18 mouse cellular contexts compared by ENCODE assay signal in the genomic region with DNA sequence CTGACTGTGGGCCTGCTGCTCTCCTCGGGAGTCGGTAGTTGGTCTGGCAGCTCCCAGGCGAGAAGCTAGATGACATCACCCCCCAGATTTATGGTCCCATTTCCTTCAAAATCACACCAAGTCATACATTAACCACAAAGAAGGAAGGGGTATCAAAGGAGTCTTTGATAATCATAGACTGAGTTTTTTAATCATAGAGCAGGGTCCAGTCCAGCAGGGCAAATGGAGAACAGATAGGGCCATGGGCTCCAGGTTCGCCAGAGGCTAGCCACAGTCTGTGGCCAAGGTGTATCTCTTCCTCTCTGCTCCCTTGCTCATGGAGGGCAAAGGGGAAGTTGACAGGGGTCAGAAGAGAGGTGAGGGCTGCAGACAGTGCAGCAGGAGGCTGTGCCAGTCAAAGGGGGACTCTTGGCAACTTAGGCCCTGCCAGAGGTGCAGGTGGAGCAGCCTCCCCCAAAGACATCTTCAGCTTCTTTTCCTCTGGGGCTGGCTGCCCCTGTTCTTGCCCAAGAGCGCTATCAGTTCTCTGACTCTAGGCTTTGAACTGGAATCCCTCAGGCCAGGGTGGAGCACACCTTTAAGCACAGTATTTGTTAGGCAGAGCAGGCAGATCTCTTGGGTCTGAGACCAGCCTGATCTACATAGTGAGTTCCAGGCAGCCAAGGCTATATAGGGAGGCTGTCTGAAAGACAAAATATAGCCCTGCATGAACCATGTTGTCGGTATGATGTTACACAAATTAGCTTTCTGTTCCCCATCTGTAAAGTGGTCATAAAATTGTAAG. TPM values are rescaled to one million over a fixed set of nuclear protein-coding genes. Genes with fewer than 3 reads are reported as not detected.
DNase-seq lines count a peak whose midpoint lies in the region; ATAC-seq and TF ChIP-seq lines count a peak whose summit lies in the region.
"Had no signal": no experiment of that assay in that cellular context is flagged by ENCODE, and none has a peak within 500 bp of the region (broad histone marks: within the 10 kb centered on the region; RNA-seq: fewer than 3 reads in every experiment).

No protein-coding gene starts in this region.

- peaks cover 17% of the 10 kb centered on the region for H3K36me3 ChIP-seq in hindbrain, embryonic 10.5 days
- H3K36me3 ChIP-seq in hindbrain, embryonic 16.5 days (ENCODE audit: control insufficient read depth, insufficient read depth, low read length) = no peaks in the 10 kb centered on the region
- H3K36me3 ChIP-seq in stomach, embryonic 15.5 days = no peaks in the 10 kb centered on the region
- no peaks in the 10 kb centered on the region for H3K36me3 ChIP-seq in stomach, postnatal 0 days (ENCODE audit: control insufficient read depth, insufficient read depth, low read length)
- H3K36me3 ChIP-seq in intestine, embryonic 15.5 days = no peaks in the 10 kb centered on the region; the same call in 1 of the 2 replicates

- H3K9ac ChIP-seq in hindbrain, embryonic 16.5 days (ENCODE audit: low read depth, low read length) = no peak overlapping the region
- no peak overlapping the region for H3K9ac ChIP-seq in stomach, embryonic 15.5 days
- no peak overlapping the region for H3K9ac ChIP-seq in stomach, postnatal 0 days (ENCODE audit: low read length)
- no peak overlapping the region for H3K9ac ChIP-seq in intestine, embryonic 15.5 days
- H3K9ac ChIP-seq: embryonic facial prominence, embryonic 13.5 days; hindbrain, embryonic 14.5 days had no signal

- H3K4me1 ChIP-seq in hindbrain, embryonic 10.5 days (replicated peaks) = peaks cover 68% of the 10 kb centered on the region
- peaks cover 25% of the 10 kb centered on the region for H3K4me1 ChIP-seq in hindbrain, embryonic 16.5 days (ENCODE audit: control insufficient read depth, insufficient read depth, low read depth, low read length)
- peaks cover 47% of the 10 kb centered on the region for H3K4me1 ChIP-seq in stomach, embryonic 15.5 days
- peaks cover 11% of the 10 kb centered on the region for H3K4me1 ChIP-seq in stomach, postnatal 0 days (replicated peaks; ENCODE audit: control insufficient read depth, insufficient read depth)
- H3K4me1 ChIP-seq in intestine, embryonic 15.5 days (replicated peaks) = peaks cover 57% of the 10 kb centered on the region

- no peak for TF ChIP-seq CTCF in stomach, postnatal 0 days (IDR thresholded peaks at IDR 0.05; ENCODE audit: low read depth)

- DNase-seq in hindbrain, embryonic 10.5 days (ENCODE audit: low spot score) = no peak
- DNase-seq in stomach, postnatal 0 days (ENCODE audit: low spot score) = no peak
- DNase-seq in cerebellum, postnatal 10 days = no peak
- DNase-seq: gastrocnemius, postnatal 25 days; kidney, adult 8-10 months; kidney, postnatal 36 days; layer of hippocampus, postnatal 36 days; right cerebral cortex, postnatal 4 days; thymus, postnatal 25 days had no signal

- ATAC-seq in hindbrain, embryonic 16.5 days = no peak
- no peak for ATAC-seq in stomach, embryonic 15.5 days (ENCODE audit: insufficient read depth, low FRiP score, low read depth)
- no peak for ATAC-seq in stomach, postnatal 0 days (ENCODE audit: low FRiP score, low TSS enrichment)
- peak; percentile 60 for ATAC-seq in intestine, embryonic 15.5 days
- ATAC-seq in erythroblast, adult 5-6 weeks (replicated peaks; ENCODE audit: low FRiP score, poor library complexity, severe bottlenecking) = no peak
- ATAC-seq: activated CD4-positive, CD25-positive, alpha-beta regulatory T cell, adult 4 months had no signal

- 0 out of 2 replicates have a peak overlapping the region, but pooled peaks have one; percentile 29 for H3K27ac ChIP-seq in hindbrain, embryonic 10.5 days
- no peak overlapping the region for H3K27ac ChIP-seq in hindbrain, embryonic 16.5 days (ENCODE audit: low read depth, low read length)
- peak overlapping the region; percentile 94 for H3K27ac ChIP-seq in stomach, embryonic 15.5 days
- no peak overlapping the region for H3K27ac ChIP-seq in stomach, postnatal 0 days (replicated peaks)
- H3K27ac ChIP-seq in intestine, embryonic 15.5 days = peak overlapping the region; percentile 97
- H3K27ac ChIP-seq: embryonic facial prominence, embryonic 13.5 days; forebrain, embryonic 10.5 days; hindbrain, embryonic 14.5 days had no signal

- H3K9me3 ChIP-seq in hindbrain, embryonic 10.5 days = no peaks in the 10 kb centered on the region
- no peaks in the 10 kb centered on the region for H3K9me3 ChIP-seq in hindbrain, embryonic 16.5 days (ENCODE audit: control insufficient read depth, low read length)
- no peaks in the 10 kb centered on the region for H3K9me3 ChIP-seq in stomach, embryonic 15.5 days
- no peaks in the 10 kb centered on the region for H3K9me3 ChIP-seq in stomach, postnatal 0 days (ENCODE audit: control insufficient read depth, low read length)
- H3K9me3 ChIP-seq in intestine, embryonic 15.5 days = no peaks in the 10 kb centered on the region
- H3K9me3 ChIP-seq: embryonic facial prominence, embryonic 13.5 days; forebrain, embryonic 10.5 days had no signal

- WGBS in hindbrain, embryonic 10.5 days = 85% methylated on average over 6 of the region's 6 CpGs
- 88% methylated on average over 6 of the region's 6 CpGs for WGBS in hindbrain, embryonic 16.5 days
- 71% methylated on average over 6 of the region's 6 CpGs for WGBS in stomach, embryonic 15.5 days
- WGBS in stomach, postnatal 0 days = 76% methylated on average over 6 of the region's 6 CpGs
- WGBS in intestine, embryonic 15.5 days = 55% methylated on average over 6 of the region's 6 CpGs

- TF ChIP-seq EP300 in stomach, postnatal 0 days (optimal IDR thresholded peaks at IDR 0.05) = no peak

- no peak overlapping the region for H3K4me2 ChIP-seq in hindbrain, embryonic 16.5 days (ENCODE audit: low read length)
- no peak overlapping the region for H3K4me2 ChIP-seq in stomach, embryonic 15.5 days
- H3K4me2 ChIP-seq in stomach, postnatal 0 days (replicated peaks; ENCODE audit: low read depth) = no peak overlapping the region
- H3K4me2 ChIP-seq in intestine, embryonic 15.5 days (replicated peaks) = 0 out of 2 replicates have a peak overlapping the region, but pooled peaks have one; percentile 12
- H3K4me2 ChIP-seq: embryonic facial prominence, embryonic 13.5 days; hindbrain, embryonic 14.5 days; midbrain, embryonic 11.5 days had no signal

- peaks cover 51% of the 10 kb centered on the region for H3K27me3 ChIP-seq in hindbrain, embryonic 10.5 days (ENCODE audit: insufficient read depth, poor library complexity, severe bottlenecking)
- H3K27me3 ChIP-seq in hindbrain, embryonic 16.5 days (replicated peaks; ENCODE audit: control insufficient read depth, insufficient read depth, low read length) = peaks cover 2% of the 10 kb centered on the region; the same call in 1 of the 2 replicates
- H3K27me3 ChIP-seq in stomach, embryonic 15.5 days (replicated peaks) = peaks cover 28% of the 10 kb centered on the region
- no peaks in the 10 kb centered on the region for H3K27me3 ChIP-seq in stomach, postnatal 0 days (ENCODE audit: control insufficient read depth, insufficient read depth, low read length)
- H3K27me3 ChIP-seq in intestine, embryonic 15.5 days (replicated peaks) = 0 out of 2 replicates have a peak, but pooled peaks cover 12% of the 10 kb centered on the region

- no peak overlapping the region for H3K4me3 ChIP-seq in hindbrain, embryonic 10.5 days
- no peak overlapping the region for H3K4me3 ChIP-seq in hindbrain, embryonic 16.5 days (ENCODE audit: low read length)
- no peak overlapping the region for H3K4me3 ChIP-seq in stomach, embryonic 15.5 days (replicated peaks)
- no peak overlapping the region for H3K4me3 ChIP-seq in stomach, postnatal 0 days (ENCODE audit: low read depth, low read length)
- H3K4me3 ChIP-seq in intestine, embryonic 15.5 days (replicated peaks) = no peak overlapping the region
- H3K4me3 ChIP-seq: embryonic facial prominence, embryonic 13.5 days; forebrain, embryonic 10.5 days had no signal

RNA-seq across cellular contexts. Expression of a gene that starts 1.9 kb away (rescaled TPM):
- polyA plus RNA-seq in hindbrain, embryonic 10.5 days (2016; fragmentation: Nextera tagmentation; extraction: Ambion mirVana) = 15.1 and 16.2 TPM in 2 replicates
- polyA plus RNA-seq in hindbrain, embryonic 16.5 days (2015; fragmentation: Nextera tagmentation; extraction: Ambion mirVana) = 8.8 and 11.1 TPM in 2 replicates
- polyA plus RNA-seq in stomach, embryonic 15.5 days (2015; fragmentation: Nextera tagmentation; extraction: Ambion mirVana) = 14.6 TPM in 2 replicates
- 7.4 and 8.5 TPM in 2 replicates for polyA plus RNA-seq in stomach, postnatal 0 days (2015; fragmentation: Nextera tagmentation; extraction: Ambion mirVana)
- polyA plus RNA-seq in intestine, embryonic 15.5 days (2015; fragmentation: Nextera tagmentation; extraction: Ambion mirVana) = 12.6 and 16.4 TPM in 2 replicates
- 3.1 and 5.6 TPM in 2 replicates for total RNA-seq in erythroblast, adult 5-6 weeks (2015; ENCODE audit: low replicate concordance)
- total RNA-seq in erythroblast, adult 5-6 weeks (2017; ENCODE audit: low replicate concordance) = 0.84 and 3.7 TPM in 2 replicates

RNA-seq across cellular contexts. Expression of a gene that starts 3.9 kb away (rescaled TPM):
- 2,059 and 2,773 TPM in 2 replicates for polyA plus RNA-seq in hindbrain, embryonic 10.5 days (2016; fragmentation: Nextera tagmentation; extraction: Ambion mirVana)
- polyA plus RNA-seq in hindbrain, embryonic 16.5 days (2015; fragmentation: Nextera tagmentation; extraction: Ambion mirVana) = 1,949 and 2,238 TPM in 2 replicates
- polyA plus RNA-seq in stomach, embryonic 15.5 days (2015; fragmentation: Nextera tagmentation; extraction: Ambion mirVana) = 607 and 634 TPM in 2 replicates
- polyA plus RNA-seq in stomach, postnatal 0 days (2015; fragmentation: Nextera tagmentation; extraction: Ambion mirVana) = 532 and 573 TPM in 2 replicates
- polyA plus RNA-seq in intestine, embryonic 15.5 days (2015; fragmentation: Nextera tagmentation; extraction: Ambion mirVana) = 765 and 774 TPM in 2 replicates
- 6.9 and 9.4 TPM in 2 replicates for total RNA-seq in erythroblast, adult 5-6 weeks (2015; ENCODE audit: low replicate concordance)
- total RNA-seq in erythroblast, adult 5-6 weeks (2017; ENCODE audit: low replicate concordance) = 3.2 and 8.5 TPM in 2 replicates

RNA-seq across cellular contexts. Expression of a gene that starts 37.1 kb away (rescaled TPM):
- polyA plus RNA-seq in hindbrain, embryonic 10.5 days (2016; fragmentation: Nextera tagmentation; extraction: Ambion mirVana) = 53.5 and 53.6 TPM in 2 replicates
- polyA plus RNA-seq in hindbrain, embryonic 16.5 days (2015; fragmentation: Nextera tagmentation; extraction: Ambion mirVana) = 65.3 and 65.7 TPM in 2 replicates
- 49.5 and 50.9 TPM in 2 replicates for polyA plus RNA-seq in stomach, embryonic 15.5 days (2015; fragmentation: Nextera tagmentation; extraction: Ambion mirVana)
- 34.9 and 36.9 TPM in 2 replicates for polyA plus RNA-seq in stomach, postnatal 0 days (2015; fragmentation: Nextera tagmentation; extraction: Ambion mirVana)
- polyA plus RNA-seq in intestine, embryonic 15.5 days (2015; fragmentation: Nextera tagmentation; extraction: Ambion mirVana) = 46.7 and 48.7 TPM in 2 replicates
- 5.4 and 6.1 TPM in 2 replicates for total RNA-seq in erythroblast, adult 5-6 weeks (2015; ENCODE audit: low replicate concordance)
- 5.8 and 7.2 TPM in 2 replicates for total RNA-seq in erythroblast, adult 5-6 weeks (2017; ENCODE audit: low replicate concordance)

RNA-seq across cellular contexts. Expression of a gene that starts 37.1 kb away (rescaled TPM):
- 55.3 and 59.2 TPM in 2 replicates for polyA plus RNA-seq in hindbrain, embryonic 10.5 days (2016; fragmentation: Nextera tagmentation; extraction: Ambion mirVana)
- 52.9 and 54.7 TPM in 2 replicates for polyA plus RNA-seq in hindbrain, embryonic 16.5 days (2015; fragmentation: Nextera tagmentation; extraction: Ambion mirVana)
- 46.4 and 51.3 TPM in 2 replicates for polyA plus RNA-seq in stomach, embryonic 15.5 days (2015; fragmentation: Nextera tagmentation; extraction: Ambion mirVana)
- polyA plus RNA-seq in stomach, postnatal 0 days (2015; fragmentation: Nextera tagmentation; extraction: Ambion mirVana) = 41.8 and 42.8 TPM in 2 replicates
- polyA plus RNA-seq in intestine, embryonic 15.5 days (2015; fragmentation: Nextera tagmentation; extraction: Ambion mirVana) = 50.1 and 51.8 TPM in 2 replicates
- total RNA-seq in erythroblast, adult 5-6 weeks (2015; ENCODE audit: low replicate concordance) = 10.6 and 13.4 TPM in 2 replicates
- 5.8 and 11.0 TPM in 2 replicates for total RNA-seq in erythroblast, adult 5-6 weeks (2017; ENCODE audit: low replicate concordance)

Comparison
In these comparisons a context has a peak if more than half of its experiments do, and no peak if none do; other contexts are left out.
1. H3K27ac ChIP-seq: peak in hindbrain, embryonic 10.5 days (single experiment), stomach, embryonic 15.5 days (single experiment) and intestine, embryonic 15.5 days (single experiment); none in hindbrain, embryonic 16.5 days (single experiment) and stomach, postnatal 0 days (single experiment).